Mouse (Mus musculus): Measurements from ENCODE around the gene Nxpe4. TPM values are rescaled to one million over a fixed set of nuclear protein-coding genes. Genes with fewer than 3 reads are reported as not detected.

Gene Nxpe4
- total and polyA plus RNA-seq, 2 experiments, result 0.07 to 0.55 TPM

DNA sequence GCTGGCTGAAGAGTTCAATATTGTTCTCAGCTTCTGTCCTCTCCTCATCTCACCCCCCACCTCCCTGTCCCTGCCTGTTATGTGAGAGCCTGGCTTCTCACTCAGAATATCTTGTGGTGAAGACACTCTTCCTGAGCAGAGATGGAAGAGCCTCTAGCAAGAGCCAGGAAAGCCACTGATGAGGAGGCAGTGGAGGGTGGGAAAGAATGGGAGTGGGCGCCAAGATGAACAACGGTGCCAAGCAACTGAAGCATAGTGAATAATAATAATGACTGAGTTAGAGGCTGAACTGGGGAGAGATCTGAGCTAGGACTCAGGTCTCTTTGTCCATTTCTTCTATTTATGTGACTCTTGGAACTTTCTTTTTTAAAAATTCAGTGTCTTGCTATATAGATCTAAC lies 80.9 kb downstream of the Nxpe4 start:
- DNase-seq (ENCODE audit: extremely low read depth, low read depth, low spot score), result no peak
- WGBS, result 95% methylated on average over 2 of the region's 2 CpGs
- H3K4me1 ChIP-seq (ENCODE audit: control insufficient read depth, insufficient read depth, low read length), result no peaks in the 10 kb centered on the region
- H3K79me2 ChIP-seq (ENCODE audit: control insufficient read depth, insufficient read depth, low read length), result no peaks in the 10 kb centered on the region
- no peak overlapping the region for H3K9ac ChIP-seq (ENCODE audit: low read depth, low read length)
- no peak for TF ChIP-seq POLR2A (IDR thresholded peaks at IDR 0.05; ENCODE audit: extremely low read depth, insufficient read depth, low read length)
- no peak for TF ChIP-seq CTCF (IDR thresholded peaks at IDR 0.05; ENCODE audit: low read depth, low read length)
- H3K27me3 ChIP-seq (ENCODE audit: control insufficient read depth, insufficient read depth, low read length), result no peaks in the 10 kb centered on the region
- H3K36me3 ChIP-seq (ENCODE audit: control insufficient read depth, insufficient read depth, low read length), result no peaks in the 10 kb centered on the region
- no peak overlapping the region for H3K27ac ChIP-seq (replicated peaks; ENCODE audit: insufficient read depth, low read depth, low read length)
- H3K4me3 ChIP-seq (ENCODE audit: insufficient read depth, low read depth, low read length), result no peak overlapping the region

DNA sequence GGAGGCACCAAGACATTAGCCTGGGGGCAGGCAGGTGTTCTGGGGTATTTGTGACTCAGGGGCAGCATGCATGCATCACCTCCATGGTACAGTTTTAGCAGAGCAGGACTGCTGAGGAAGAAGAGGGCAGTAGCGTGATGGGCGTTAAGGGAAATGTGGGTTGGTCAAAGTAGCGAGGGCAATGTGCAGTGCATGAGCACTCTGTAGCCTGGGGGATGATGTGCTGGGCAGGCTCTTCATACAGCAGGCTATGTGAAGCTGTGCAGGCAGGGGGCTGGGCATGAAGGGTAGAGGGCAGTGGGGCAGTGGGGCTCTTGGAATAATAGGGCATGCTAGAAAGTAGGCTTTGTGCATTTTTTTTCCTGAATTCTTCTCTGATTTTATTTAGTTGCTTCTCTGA lies 82.4 kb downstream of the Nxpe4 start:
- Histone ChIP-seq H3K4me1 (ENCODE audit: control insufficient read depth, insufficient read depth, low read length) (no peaks in the 10 kb centered on the region), H3K79me2 (ENCODE audit: control insufficient read depth, insufficient read depth, low read length) (no peaks in the 10 kb centered on the region), H3K27ac (replicated peaks; ENCODE audit: insufficient read depth, low read depth, low read length) (no peak overlapping the region), H3K4me3 (ENCODE audit: insufficient read depth, low read depth, low read length) (no peak overlapping the region), H3K9ac (ENCODE audit: low read depth, low read length) (no peak overlapping the region), H3K27me3 (ENCODE audit: control insufficient read depth, insufficient read depth, low read length) (no peaks in the 10 kb centered on the region), H3K36me3 (ENCODE audit: control insufficient read depth, insufficient read depth, low read length) (no peaks in the 10 kb centered on the region)
- TF ChIP-seq CTCF (IDR thresholded peaks at IDR 0.05; ENCODE audit: low read depth, low read length) (no peak), POLR2A (IDR thresholded peaks at IDR 0.05; ENCODE audit: extremely low read depth, insufficient read depth, low read length) (no peak)
- no peak for DNase-seq (ENCODE audit: extremely low read depth, low read depth, low spot score)
- 77% methylated on average over 3 of the region's 3 CpGs for WGBS

DNA sequence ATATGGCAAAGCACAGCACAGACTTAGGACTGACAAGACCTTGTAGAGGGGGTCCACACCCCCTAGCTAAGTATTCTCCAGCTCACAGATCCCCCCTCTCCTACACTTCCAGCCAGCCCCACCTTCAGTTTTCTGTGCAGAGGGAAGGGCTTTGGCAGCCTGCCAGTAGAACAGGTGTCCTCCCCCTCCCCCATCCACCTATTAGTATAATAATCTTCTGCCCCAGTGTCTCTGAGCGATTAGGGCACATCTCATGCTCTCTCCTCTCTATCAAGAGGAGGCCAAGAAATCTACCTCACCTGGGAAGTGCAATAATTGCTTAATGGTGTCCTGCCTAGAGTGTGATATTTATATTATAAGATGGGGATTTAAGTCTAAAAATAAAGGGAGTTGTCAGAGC lies 83.7 kb downstream of the Nxpe4 start:
- H3K79me2 ChIP-seq (ENCODE audit: control insufficient read depth, insufficient read depth, low read length), result no peaks in the 10 kb centered on the region
- H3K9ac ChIP-seq (ENCODE audit: low read depth, low read length), result no peak overlapping the region
- WGBS, result 88% methylated on average over 1 of the region's 1 CpGs
- no peaks in the 10 kb centered on the region for H3K27me3 ChIP-seq (ENCODE audit: control insufficient read depth, insufficient read depth, low read length)
- no peak overlapping the region for H3K27ac ChIP-seq (replicated peaks; ENCODE audit: insufficient read depth, low read depth, low read length)
- H3K4me1 ChIP-seq (ENCODE audit: control insufficient read depth, insufficient read depth, low read length), result no peaks in the 10 kb centered on the region
- no peak for DNase-seq (ENCODE audit: extremely low read depth, low read depth, low spot score)
- H3K36me3 ChIP-seq (ENCODE audit: control insufficient read depth, insufficient read depth, low read length), result no peaks in the 10 kb centered on the region
- TF ChIP-seq CTCF (IDR thresholded peaks at IDR 0.05; ENCODE audit: low read depth, low read length) (no peak), POLR2A (IDR thresholded peaks at IDR 0.05; ENCODE audit: extremely low read depth, insufficient read depth, low read length) (no peak)
- H3K4me3 ChIP-seq (ENCODE audit: insufficient read depth, low read depth, low read length), result no peak overlapping the region

DNA sequence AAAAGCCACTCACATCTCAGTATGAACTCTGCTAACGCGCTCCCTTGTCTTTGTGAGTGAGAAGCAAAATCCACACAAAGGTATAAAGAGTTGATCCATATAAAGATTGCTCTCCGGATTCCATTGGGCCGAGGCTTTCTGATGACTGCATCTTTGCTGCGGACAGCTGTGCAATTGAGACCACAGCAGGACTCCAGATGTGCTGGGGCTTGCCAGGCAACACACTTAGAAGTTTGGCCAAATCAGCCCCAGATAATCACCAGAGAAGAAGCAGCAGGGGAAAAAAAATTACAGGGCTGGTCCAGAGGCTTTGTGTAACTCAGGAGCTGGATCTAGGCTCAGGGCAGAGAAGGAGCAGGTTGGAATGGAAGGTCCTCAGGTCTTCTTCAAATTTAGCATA lies 85.5 kb downstream of the Nxpe4 start:
- Histone ChIP-seq H3K4me1 (ENCODE audit: control insufficient read depth, insufficient read depth, low read length) (no peaks in the 10 kb centered on the region), H3K9ac (ENCODE audit: low read depth, low read length) (no peak overlapping the region), H3K27me3 (ENCODE audit: control insufficient read depth, insufficient read depth, low read length) (no peaks in the 10 kb centered on the region), H3K36me3 (ENCODE audit: control insufficient read depth, insufficient read depth, low read length) (no peaks in the 10 kb centered on the region), H3K4me3 (ENCODE audit: insufficient read depth, low read depth, low read length) (no peak overlapping the region), H3K79me2 (ENCODE audit: control insufficient read depth, insufficient read depth, low read length) (no peaks in the 10 kb centered on the region), H3K27ac (replicated peaks; ENCODE audit: insufficient read depth, low read depth, low read length) (no peak overlapping the region)
- WGBS, result 77% methylated on average over 5 of the region's 5 CpGs
- TF ChIP-seq POLR2A (IDR thresholded peaks at IDR 0.05; ENCODE audit: extremely low read depth, insufficient read depth, low read length) (no peak), CTCF (IDR thresholded peaks at IDR 0.05; ENCODE audit: low read depth, low read length) (no peak)
- DNase-seq (ENCODE audit: extremely low read depth, low read depth, low spot score), result no peak

DNA sequence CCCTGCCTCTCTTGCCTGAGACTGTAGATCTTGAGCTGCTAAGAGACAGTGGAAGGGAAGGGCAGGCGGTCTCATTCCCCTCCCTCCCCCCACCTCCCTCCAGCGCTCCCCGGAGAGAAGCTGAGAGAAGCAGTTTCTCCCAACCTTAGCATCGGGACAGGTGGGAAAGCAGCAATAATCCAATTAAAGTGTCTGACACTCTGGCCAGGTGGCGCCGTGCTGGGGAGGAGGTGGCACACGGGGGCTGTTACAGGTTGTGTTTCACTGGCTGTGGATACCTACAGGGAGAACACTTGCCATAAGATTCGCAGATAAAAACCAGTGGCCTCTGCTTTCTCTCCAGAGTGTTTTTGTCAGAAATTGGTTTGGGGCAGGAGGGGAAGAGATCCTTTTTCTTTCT lies 90.4 kb downstream of the Nxpe4 start:
- H3K4me3 ChIP-seq (ENCODE audit: insufficient read depth, low read depth, low read length), result no peak overlapping the region
- H3K9ac ChIP-seq (ENCODE audit: low read depth, low read length), result no peak overlapping the region
- H3K27ac ChIP-seq (replicated peaks; ENCODE audit: insufficient read depth, low read depth, low read length), result no peak overlapping the region
- H3K27me3 ChIP-seq (ENCODE audit: control insufficient read depth, insufficient read depth, low read length), result peaks cover 2% of the 10 kb centered on the region; the same call in 1 of the 2 replicates
- no peaks in the 10 kb centered on the region for H3K36me3 ChIP-seq (ENCODE audit: control insufficient read depth, insufficient read depth, low read length)
- 9% methylated on average over 8 of the region's 8 CpGs for WGBS
- no peak for DNase-seq (ENCODE audit: extremely low read depth, low read depth, low spot score)
- no peaks in the 10 kb centered on the region for H3K4me1 ChIP-seq (ENCODE audit: control insufficient read depth, insufficient read depth, low read length)
- no peaks in the 10 kb centered on the region for H3K79me2 ChIP-seq (ENCODE audit: control insufficient read depth, insufficient read depth, low read length)
- TF ChIP-seq CTCF (IDR thresholded peaks at IDR 0.05; ENCODE audit: low read depth, low read length), result no peak
- TF ChIP-seq POLR2A (IDR thresholded peaks at IDR 0.05; ENCODE audit: extremely low read depth, insufficient read depth, low read length), result no peak

DNA sequence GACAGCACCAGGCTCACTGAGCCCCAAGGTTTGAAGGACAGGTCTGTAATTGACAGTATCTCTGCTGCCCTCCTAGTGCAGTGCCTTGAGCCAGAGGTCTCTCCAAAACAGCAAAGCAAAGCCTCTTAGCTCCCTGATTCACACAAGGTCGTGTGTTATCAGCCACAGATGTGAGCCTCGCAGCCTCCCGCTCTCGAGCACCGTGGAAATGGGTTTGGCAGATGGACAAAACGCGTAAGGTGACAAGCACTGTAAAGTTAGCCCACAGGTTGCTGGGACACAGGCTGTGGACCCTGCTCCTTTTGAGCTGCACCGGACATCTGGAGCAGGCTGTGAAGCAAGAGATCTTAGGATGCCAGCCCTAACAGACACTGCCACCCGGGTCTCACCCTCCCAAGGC lies 95.2 kb downstream of the Nxpe4 start:
- 48% methylated on average over 9 of the region's 9 CpGs for WGBS
- Histone ChIP-seq H3K4me3 (ENCODE audit: insufficient read depth, low read depth, low read length) (no peak overlapping the region), H3K36me3 (ENCODE audit: control insufficient read depth, insufficient read depth, low read length) (no peaks in the 10 kb centered on the region), H3K27me3 (ENCODE audit: control insufficient read depth, insufficient read depth, low read length) (peaks cover 2% of the 10 kb centered on the region; the same call in 1 of the 2 replicates), H3K9ac (ENCODE audit: low read depth, low read length) (no peak overlapping the region), H3K4me1 (ENCODE audit: control insufficient read depth, insufficient read depth, low read length) (no peaks in the 10 kb centered on the region), H3K27ac (replicated peaks; ENCODE audit: insufficient read depth, low read depth, low read length) (no peak overlapping the region), H3K79me2 (ENCODE audit: control insufficient read depth, insufficient read depth, low read length) (no peaks in the 10 kb centered on the region)
- TF ChIP-seq POLR2A (IDR thresholded peaks at IDR 0.05; ENCODE audit: extremely low read depth, insufficient read depth, low read length) (no peak), CTCF (IDR thresholded peaks at IDR 0.05; ENCODE audit: low read depth, low read length) (no peak)
- DNase-seq (ENCODE audit: extremely low read depth, low read depth, low spot score), result no peak

Data from liver, adult 2 months (tissue).